Mouse (Mus musculus) forebrain, embryonic 13.5 days (tissue): ENCODE results near the gene Tut7. TPM values are rescaled to one million over a fixed set of nuclear protein-coding genes. Genes with fewer than 3 reads are reported as not detected.
"Not testable (repeated sequence)": the region's sequence is repeated elsewhere in the genome, so short reads cannot be mapped to it uniquely, and the experiment has no call there.

Experiments used
- ATAC-seq: fragments of 200-750 bp; cut with Nextera tagmentation; 2 replicates; pipeline ENCODE4 v1.8.0; 2017
- H3K27ac ChIP-seq: fragments of 300-500 bp; sonication (generic); 2 replicates; pipeline ENCODE4 v1.5.1; 2015; ENCODE audit warnings: inconsistent platforms, mild to moderate bottlenecking, moderate library complexity
- H3K27me3 ChIP-seq: fragments of 300-500 bp; sonication (generic); 2 replicates; pipeline ENCODE4 v1.6.1; 2015; ENCODE audit warnings: mild to moderate bottlenecking, inconsistent platforms
- H3K36me3 ChIP-seq: fragments of 300-500 bp; sonication (generic); 2 replicates; pipeline ENCODE4 v1.6.1; 2015; ENCODE audit warnings: mild to moderate bottlenecking, inconsistent platforms; ENCODE audit not compliant: poor library complexity, severe bottlenecking
- H3K4me1 ChIP-seq: fragments of 300-500 bp; sonication (generic); 2 replicates; pipeline ENCODE4 v1.6.1; 2015; ENCODE audit warnings: inconsistent platforms
- H3K4me2 ChIP-seq: fragments of 300-500 bp; sonication (generic); 2 replicates; pipeline ENCODE4 v1.6.1; 2015; ENCODE audit warnings: inconsistent platforms, mild to moderate bottlenecking, moderate library complexity
- H3K4me3 ChIP-seq: fragments of 300-500 bp; sonication (generic); 2 replicates; pipeline ENCODE4 v1.5.1; 2015; ENCODE audit warnings: mild to moderate bottlenecking, inconsistent platforms
- H3K9ac ChIP-seq: fragments of 300-500 bp; sonication (generic); 2 replicates; pipeline ENCODE4 v1.6.1; 2015; ENCODE audit warnings: mild to moderate bottlenecking, inconsistent platforms
- H3K9me3 ChIP-seq: fragments of 300-500 bp; sonication (generic); replicated peaks from 2 replicates; pipeline ENCODE4 v1.6.1; 2016; ENCODE audit warnings: inconsistent platforms
- WGBS: fragments of 180-500 bp; shearing (Covaris S2); methylation state at CpG from one replicate; pipeline ENCODE4 v1.1.7; 2015; 5-methylcytosine and 5-hydroxymethylcytosine counted together
- polyA plus RNA-seq: library from polyadenylated mRNA; unstranded; fragments of >200 nt; fragmentation: Nextera tagmentation; extraction: Ambion mirVana; gene quantifications from 2 replicates; pipeline ENCODE4 v1.2.1, GENCODE M21; 2015

Tut7 gene
- polyA plus RNA-seq, 1 experiment from 2014 or later, result 48.2 TPM

GRCm38 (mm10) chr13:59842226-59843210, 19.6 kb upstream of the Tut7 start:
- no peak overlapping the region for H3K4me2 ChIP-seq
- no peaks in the 10 kb centered on the region for H3K36me3 ChIP-seq
- no peaks in the 10 kb centered on the region for H3K4me1 ChIP-seq
- 53% methylated on average over 16 of the region's 16 CpGs for WGBS
- no peak overlapping the region for H3K9ac ChIP-seq
- no peaks in the 10 kb centered on the region for H3K27me3 ChIP-seq
- H3K9me3 ChIP-seq, result no peaks in the 10 kb centered on the region
- H3K27ac ChIP-seq, result no peak overlapping the region
- H3K4me3 ChIP-seq, result no peak overlapping the region
- peak; percentile 52 for ATAC-seq

- 0 out of 2 replicates have a peak, but pooled peaks have one; percentile 9 for ATAC-seq
- not testable (repeated sequence) for H3K9me3 ChIP-seq, H3K9ac ChIP-seq, H3K4me2 ChIP-seq, H3K36me3 ChIP-seq, H3K4me3 ChIP-seq, H3K4me1 ChIP-seq, H3K27ac ChIP-seq, H3K27me3 ChIP-seq
- 93% methylated on average over 12 of the region's 14 CpGs for WGBS
Observed at GRCm38 (mm10) chr13:59841761-59842160, 18.8 kb upstream of the Tut7 start.

- H3K4me3 ChIP-seq, result no peak overlapping the region
Observed at GRCm38 (mm10) chr13:59840429-59841169, 17.7 kb upstream of the Tut7 start.

GRCm38 (mm10) chr13:59839356-59839755, 16.4 kb upstream of the Tut7 start:
- Histone ChIP-seq H3K9ac (no peak overlapping the region), H3K4me1 (no peaks in the 10 kb centered on the region), H3K27me3 (no peaks in the 10 kb centered on the region), H3K36me3 (no peaks in the 10 kb centered on the region), H3K9me3 (no peaks in the 10 kb centered on the region), H3K4me2 (no peak overlapping the region), H3K4me3 (no peak overlapping the region), H3K27ac (no peak overlapping the region)
- ATAC-seq, result no peak
- 91% methylated on average over 9 of the region's 9 CpGs for WGBS

More at GRCm38 (mm10) chr13:59840429-59841169, 17.7 kb upstream of the Tut7 start:
- Histone ChIP-seq H3K36me3 (no peaks in the 10 kb centered on the region), H3K27me3 (no peaks in the 10 kb centered on the region), H3K27ac (no peak overlapping the region), H3K9me3 (no peaks in the 10 kb centered on the region), H3K4me2 (no peak overlapping the region), H3K9ac (no peak overlapping the region), H3K4me1 (no peaks in the 10 kb centered on the region)
- ATAC-seq, result peak; percentile 69; the same call in 1 of the 2 replicates
- 75% methylated on average over 11 of the region's 11 CpGs for WGBS

- Histone ChIP-seq H3K4me1 (no peaks in the 10 kb centered on the region), H3K4me3 (no peak overlapping the region), H3K9me3 (no peaks in the 10 kb centered on the region), H3K27ac (no peak overlapping the region), H3K36me3 (no peaks in the 10 kb centered on the region), H3K9ac (no peak overlapping the region), H3K27me3 (no peaks in the 10 kb centered on the region), H3K4me2 (no peak overlapping the region)
- no peak for ATAC-seq
- WGBS, result 96% methylated on average over 3 of the region's 3 CpGs
Observed at GRCm38 (mm10) chr13:59838464-59838863, 15.5 kb upstream of the Tut7 start.

GRCm38 (mm10) chr13:59836811-59837210, 13.9 kb upstream of the Tut7 start:
- H3K4me2 ChIP-seq, result no peak overlapping the region
- WGBS, result 57% methylated on average over 3 of the region's 3 CpGs

GRCm38 (mm10) chr13:59836101-59836798, 13.3 kb upstream of the Tut7 start:
- 87% methylated on average over 14 of the region's 14 CpGs for whole genome bisulfite sequencing
- H3K27me3 ChIP-seq, result no peaks in the 10 kb centered on the region
- H3K4me2 ChIP-seq, result no peak overlapping the region
- H3K36me3 ChIP-seq, result no peaks in the 10 kb centered on the region
- no peak overlapping the region for H3K27ac ChIP-seq
- ATAC-seq, result no peak
- no peaks in the 10 kb centered on the region for H3K9me3 ChIP-seq
- H3K9ac ChIP-seq, result no peak overlapping the region
- H3K4me1 ChIP-seq, result no peaks in the 10 kb centered on the region
- no peak overlapping the region for H3K4me3 ChIP-seq

More at GRCm38 (mm10) chr13:59836811-59837210, 13.9 kb upstream of the Tut7 start:
- Histone ChIP-seq H3K4me3 (no peak overlapping the region), H3K27ac (no peak overlapping the region), H3K9ac (no peak overlapping the region), H3K36me3 (no peaks in the 10 kb centered on the region), H3K9me3 (no peaks in the 10 kb centered on the region), H3K27me3 (no peaks in the 10 kb centered on the region), H3K4me1 (no peaks in the 10 kb centered on the region)
- ATAC-seq, result no peak

- no peak overlapping the region for H3K4me3 ChIP-seq
- H3K4me1 ChIP-seq, result no peaks in the 10 kb centered on the region
- no peak overlapping the region for H3K4me2 ChIP-seq
- 60% methylated on average over 4 of the region's 4 CpGs for WGBS
- no peaks in the 10 kb centered on the region for H3K36me3 ChIP-seq
- ATAC-seq, result no peak
- H3K27ac ChIP-seq, result no peak overlapping the region
- H3K9me3 ChIP-seq, result no peaks in the 10 kb centered on the region
- H3K9ac ChIP-seq, result no peak overlapping the region
- no peaks in the 10 kb centered on the region for H3K27me3 ChIP-seq
Observed at GRCm38 (mm10) chr13:59834786-59835452, 12.0 kb upstream of the Tut7 start.

- no peak for ATAC-seq
- no peak overlapping the region for H3K4me3 ChIP-seq
- H3K9ac ChIP-seq, result no peak overlapping the region
- H3K27ac ChIP-seq, result no peak overlapping the region
- H3K36me3 ChIP-seq, result no peaks in the 10 kb centered on the region
- H3K27me3 ChIP-seq, result no peaks in the 10 kb centered on the region
- 85% methylated on average over 7 of the region's 7 CpGs for WGBS
- H3K9me3 ChIP-seq, result no peaks in the 10 kb centered on the region
- no peak overlapping the region for H3K4me2 ChIP-seq
- no peaks in the 10 kb centered on the region for H3K4me1 ChIP-seq
Observed at GRCm38 (mm10) chr13:59832871-59833270, 9.9 kb upstream of the Tut7 start.

GRCm38 (mm10) chr13:59832454-59832853, 9.5 kb upstream of the Tut7 start:
- no peaks in the 10 kb centered on the region for H3K9me3 ChIP-seq
- no peaks in the 10 kb centered on the region for H3K4me1 ChIP-seq
- H3K27me3 ChIP-seq, result no peaks in the 10 kb centered on the region
- H3K4me2 ChIP-seq, result no peak overlapping the region
- H3K4me3 ChIP-seq, result no peak overlapping the region
- ATAC-seq, result no peak
- no peak overlapping the region for H3K27ac ChIP-seq
- no peaks in the 10 kb centered on the region for H3K36me3 ChIP-seq
- 76% methylated on average over 7 of the region's 7 CpGs for WGBS
- no peak overlapping the region for H3K9ac ChIP-seq

GRCm38 (mm10) chr13:59825966-59826365, 3.0 kb upstream of the Tut7 start:
- H3K36me3 ChIP-seq, result peaks cover 4% of the 10 kb centered on the region; the same call in 1 of the 2 replicates
- no peak overlapping the region for H3K4me3 ChIP-seq
- H3K9me3 ChIP-seq, result no peaks in the 10 kb centered on the region
- H3K4me1 ChIP-seq, result peaks cover 10% of the 10 kb centered on the region
- no peak overlapping the region for H3K9ac ChIP-seq
- no peak overlapping the region for H3K27ac ChIP-seq
- no peaks in the 10 kb centered on the region for H3K27me3 ChIP-seq
- no peak for ATAC-seq
- H3K4me2 ChIP-seq, result no peak overlapping the region
